Mouse (Mus musculus): ENCODE measurements at regions not wholly inside any gene's neighbourhood (a gene's known extent, or its start where the extent isn't known, plus 50 kb on each side); places are given as distances from the start of the nearest gene placed in this dataset.

DNA sequence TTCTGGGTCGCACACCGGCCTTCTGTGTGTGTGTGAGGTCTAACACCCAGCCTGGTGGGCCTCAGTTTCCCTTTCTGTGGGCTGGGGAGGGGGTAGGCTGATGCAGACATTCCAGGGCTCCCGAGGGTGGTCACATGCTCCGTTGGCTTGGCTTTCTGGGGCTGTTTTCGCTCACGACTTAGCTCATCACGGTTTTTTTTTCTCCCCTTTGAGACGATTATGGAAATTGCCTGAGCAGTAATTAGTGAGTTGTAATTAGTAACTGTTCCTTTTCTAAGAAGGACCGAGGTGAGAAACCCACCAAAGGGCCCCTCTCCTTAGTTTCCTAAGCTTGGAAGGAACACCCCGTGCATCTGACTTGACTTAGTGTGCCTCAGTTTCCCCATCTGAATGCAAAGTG lies 54.7 kb downstream of the Barx1 start:
- TF ChIP-seq POLR2A (IDR thresholded peaks at IDR 0.05; ENCODE audit: insufficient read length, low read depth) (no peak), E2F4 (IDR thresholded peaks at IDR 0.05; ENCODE audit: insufficient read depth) (no peak), MYOG (IDR thresholded peaks at IDR 0.05; ENCODE audit: control insufficient read depth in 1 of 3, insufficient read depth in 1 of 3, insufficient read length in 2 of 3, low read depth in 2 of 3) (no peak), TCF12 (IDR thresholded peaks at IDR 0.05; ENCODE audit: insufficient read depth, poor library complexity, severe bottlenecking) (no peak), MAX (IDR thresholded peaks at IDR 0.05; ENCODE audit: low read depth) (no peak), USF1 (IDR thresholded peaks at IDR 0.05; ENCODE audit: low read depth) (no peak), MYOD1 (IDR thresholded peaks at IDR 0.05; ENCODE audit: control insufficient read depth in 1 of 3, insufficient read length in 2 of 3, low read depth in 2 of 3) (no peak), TCF3 (IDR thresholded peaks at IDR 0.05; ENCODE audit: insufficient read length, low read depth) (no peak), SRF (IDR thresholded peaks at IDR 0.05; ENCODE audit: control insufficient read depth, insufficient read length, low read depth) (no peak), CEBPB (IDR thresholded peaks at IDR 0.05; ENCODE audit: insufficient read depth, poor library complexity, severe bottlenecking) (no peak), POLR2AphosphoS2 (IDR thresholded peaks at IDR 0.05; ENCODE audit: insufficient read length, low read depth) (no peak), REST (IDR thresholded peaks at IDR 0.05; ENCODE audit: insufficient read depth, insufficient read length) (no peak)
